Mouse (Mus musculus) liver, embryonic 13.5 days (tissue): ENCODE measurements at regions not wholly inside any gene's neighbourhood (a gene's known extent, or its start where the extent isn't known, plus 50 kb on each side); places are given as distances from the start of the nearest gene placed in this dataset.

Experiments used
- ATAC-seq: fragments of 200-750 bp; cut with Nextera tagmentation; 2 replicates; pipeline ENCODE4 v1.8.0; 2017; ENCODE audit warnings: low read depth, mild to moderate bottlenecking, moderate number of reproducible peaks, moderate library complexity
- DNase-seq: peaks from one replicate; pipeline ENCODE4 v3.0.0; 2022
- H3K27ac ChIP-seq: fragments of 300-500 bp; sonication (generic); 2 replicates; pipeline ENCODE4 v1.5.1; 2015; ENCODE audit warnings: moderate library complexity, mild to moderate bottlenecking, inconsistent platforms
- H3K27me3 ChIP-seq: fragments of 300-500 bp; sonication (generic); 2 replicates; pipeline ENCODE4 v1.6.1; 2015; ENCODE audit warnings: mild to moderate bottlenecking, inconsistent platforms
- H3K36me3 ChIP-seq: fragments of 300-500 bp; sonication (generic); 2 replicates; pipeline ENCODE4 v1.6.1; 2015; ENCODE audit warnings: mild to moderate bottlenecking, inconsistent platforms
- H3K4me1 ChIP-seq: fragments of 300-500 bp; sonication (generic); replicated peaks from 2 replicates; pipeline ENCODE4 v1.6.1; 2015; ENCODE audit warnings: inconsistent platforms
- H3K4me2 ChIP-seq: fragments of 300-500 bp; sonication (generic); 2 replicates; pipeline ENCODE4 v1.6.1; 2015; ENCODE audit warnings: inconsistent platforms, mild to moderate bottlenecking, moderate library complexity
- H3K4me3 ChIP-seq: fragments of 300-500 bp; sonication (generic); replicated peaks from 2 replicates; pipeline ENCODE4 v1.5.1; 2015; ENCODE audit warnings: mild to moderate bottlenecking, inconsistent platforms
- H3K9ac ChIP-seq: fragments of 300-500 bp; sonication (generic); 2 replicates; pipeline ENCODE4 v1.6.1; 2015; ENCODE audit warnings: mild to moderate bottlenecking, inconsistent platforms
- H3K9me3 ChIP-seq: fragments of 300-500 bp; sonication (generic); replicated peaks from 2 replicates; pipeline ENCODE4 v1.6.1; 2016; ENCODE audit warnings: inconsistent platforms
- WGBS: fragments of 180-500 bp; shearing (Covaris S2); methylation state at CpG from one replicate; pipeline ENCODE4 v1.1.7; 2015; ENCODE audit not compliant: insufficient replicate concordance; 5-methylcytosine and 5-hydroxymethylcytosine counted together

DNA sequence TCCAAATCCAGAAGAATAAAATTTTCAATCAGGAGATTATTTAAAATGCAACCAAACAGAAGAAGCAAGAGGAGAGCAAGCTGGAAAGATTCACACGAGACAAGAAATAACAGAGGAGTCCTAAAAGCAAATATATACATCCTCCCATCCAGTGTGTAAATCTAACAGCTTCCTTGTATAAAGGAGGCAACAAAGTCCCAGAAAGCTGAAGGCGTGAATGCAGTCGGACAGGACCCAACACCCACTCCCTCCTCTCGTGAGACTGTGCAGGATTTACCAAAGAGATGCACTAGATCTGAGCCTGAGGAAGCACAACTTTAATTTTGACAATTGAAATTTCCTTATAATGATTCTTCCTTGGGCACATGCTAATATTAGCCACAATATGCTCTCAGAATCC is 103.0 kb upstream of the Dcn start:
- Histone ChIP-seq H3K27ac (no peak overlapping the region), H3K9me3 (no peaks in the 10 kb centered on the region), H3K4me1 (no peaks in the 10 kb centered on the region), H3K4me2 (no peak overlapping the region), H3K27me3 (no peaks in the 10 kb centered on the region), H3K9ac (no peak overlapping the region), H3K4me3 (no peak overlapping the region), H3K36me3 (no peaks in the 10 kb centered on the region)
- DNase-seq: no peak
- no peak for ATAC-seq
- WGBS: 51% methylated on average over 4 of the region's 4 CpGs

GRCm38 (mm10) chr10:97381586-97381985 is 97.8 kb upstream of the Dcn start:
- Histone ChIP-seq H3K9ac (no peak overlapping the region), H3K4me3 (no peak overlapping the region), H3K27ac (no peak overlapping the region), H3K4me2 (no peak overlapping the region), H3K36me3 (no peaks in the 10 kb centered on the region), H3K9me3 (no peaks in the 10 kb centered on the region), H3K27me3 (no peaks in the 10 kb centered on the region), H3K4me1 (no peaks in the 10 kb centered on the region)
- no peak for DNase-seq
- ATAC-seq: no peak

- H3K4me2 ChIP-seq: no peak overlapping the region
- ATAC-seq (no peak), DNase-seq (no peak)
- WGBS: 59% methylated on average over 1 of the region's 1 CpGs
- H3K4me3 ChIP-seq: no peak overlapping the region
- H3K4me1 ChIP-seq: no peaks in the 10 kb centered on the region
- H3K27me3 ChIP-seq: no peaks in the 10 kb centered on the region
- no peak overlapping the region for H3K27ac ChIP-seq
- H3K9me3 ChIP-seq: no peaks in the 10 kb centered on the region
- no peaks in the 10 kb centered on the region for H3K36me3 ChIP-seq
- H3K9ac ChIP-seq: no peak overlapping the region
Measured at GRCm38 (mm10) chr10:97383881-97384280, 95.5 kb upstream of the Dcn start.

DNA sequence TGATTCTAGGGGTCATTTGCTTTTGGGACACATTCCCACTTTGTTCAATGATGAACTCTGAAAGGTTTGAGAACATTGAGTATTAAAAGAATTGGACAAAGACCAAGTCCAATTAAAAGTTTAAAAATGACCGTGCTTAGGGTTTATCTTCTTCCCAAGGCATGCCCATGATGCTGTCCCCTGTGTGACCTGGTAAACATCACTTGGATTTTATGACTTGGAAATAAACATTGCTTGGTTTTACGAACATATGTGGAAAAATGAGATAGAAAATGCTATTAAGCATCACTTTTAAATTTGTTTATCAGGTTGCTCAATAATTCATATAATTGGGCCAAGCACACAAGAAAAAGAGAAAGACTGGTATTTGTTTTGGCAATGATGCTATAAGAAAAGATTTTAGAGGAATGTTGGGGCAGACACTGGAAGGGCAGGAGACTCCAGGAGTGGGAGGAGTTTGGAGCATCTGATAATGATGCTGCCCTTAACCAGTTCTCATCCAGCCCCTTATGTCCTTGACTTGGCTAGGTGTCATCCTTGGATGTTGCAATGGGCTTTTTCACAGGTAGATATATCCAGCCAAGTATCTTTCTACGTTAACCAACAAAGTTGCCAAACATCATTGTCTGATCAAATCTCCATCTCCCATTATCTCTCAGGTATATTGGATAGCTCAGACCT is 92.1 kb upstream of the Dcn start:
- Histone ChIP-seq H3K4me2 (no peak overlapping the region), H3K27ac (no peak overlapping the region), H3K27me3 (no peaks in the 10 kb centered on the region), H3K4me3 (no peak overlapping the region), H3K9ac (no peak overlapping the region), H3K4me1 (no peaks in the 10 kb centered on the region), H3K9me3 (no peaks in the 10 kb centered on the region), H3K36me3 (no peaks in the 10 kb centered on the region)
- DNase-seq: no peak
- no peak for ATAC-seq
- WGBS: 49% methylated on average over 3 of the region's 3 CpGs

DNA sequence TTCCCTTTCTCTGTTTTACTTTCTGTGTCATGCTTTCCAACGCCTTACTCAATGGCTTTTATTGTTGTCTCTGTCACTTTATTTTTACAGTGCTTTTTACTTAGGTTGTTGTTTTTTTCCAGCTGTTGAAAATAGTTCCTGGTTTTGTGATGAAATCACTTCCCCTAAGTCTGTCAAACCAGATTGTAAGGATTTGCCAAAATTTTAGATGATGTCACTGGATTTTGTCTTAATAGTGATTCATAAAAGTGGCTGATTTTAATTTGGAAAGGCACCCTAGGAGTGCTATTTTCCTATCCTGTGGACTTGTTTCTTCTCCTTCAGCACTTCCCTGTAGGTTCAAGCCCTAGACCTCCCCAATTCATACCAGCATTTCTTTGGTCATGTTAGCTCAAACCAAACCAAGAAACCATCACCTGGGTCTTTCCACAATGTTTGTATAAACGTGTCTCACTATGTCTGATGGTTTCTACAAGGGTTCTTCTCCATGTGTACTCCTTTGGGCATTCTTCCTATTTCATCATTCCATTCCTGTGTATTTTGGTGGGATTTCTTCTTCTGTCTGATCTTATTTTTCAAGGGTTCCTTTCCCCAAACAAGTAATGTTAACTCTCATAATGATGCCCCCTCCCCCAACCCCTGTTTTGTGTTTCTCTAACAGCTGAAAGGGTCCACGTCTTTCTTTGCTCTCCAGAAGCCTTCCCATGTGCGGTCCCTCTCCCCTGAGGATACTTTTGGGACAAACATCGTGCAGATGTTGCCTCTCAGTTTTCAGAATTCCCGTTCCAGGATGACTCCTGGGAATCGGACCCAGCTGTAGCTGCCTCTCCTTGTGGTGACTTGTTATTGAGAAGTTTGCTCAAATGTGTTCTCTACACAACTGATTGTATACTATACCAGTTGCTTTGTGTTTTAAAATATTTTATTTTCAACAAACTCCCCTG is 89.5 kb upstream of the Dcn start:
- H3K9me3 ChIP-seq: no peaks in the 10 kb centered on the region
- WGBS: 56% methylated on average over 7 of the region's 7 CpGs
- DNase-seq: no peak
- no peaks in the 10 kb centered on the region for H3K27me3 ChIP-seq
- H3K4me2 ChIP-seq: no peak overlapping the region
- H3K27ac ChIP-seq: no peak overlapping the region
- ATAC-seq: no peak
- H3K4me3 ChIP-seq: no peak overlapping the region
- H3K9ac ChIP-seq: no peak overlapping the region
- H3K4me1 ChIP-seq: no peaks in the 10 kb centered on the region
- no peaks in the 10 kb centered on the region for H3K36me3 ChIP-seq

DNA sequence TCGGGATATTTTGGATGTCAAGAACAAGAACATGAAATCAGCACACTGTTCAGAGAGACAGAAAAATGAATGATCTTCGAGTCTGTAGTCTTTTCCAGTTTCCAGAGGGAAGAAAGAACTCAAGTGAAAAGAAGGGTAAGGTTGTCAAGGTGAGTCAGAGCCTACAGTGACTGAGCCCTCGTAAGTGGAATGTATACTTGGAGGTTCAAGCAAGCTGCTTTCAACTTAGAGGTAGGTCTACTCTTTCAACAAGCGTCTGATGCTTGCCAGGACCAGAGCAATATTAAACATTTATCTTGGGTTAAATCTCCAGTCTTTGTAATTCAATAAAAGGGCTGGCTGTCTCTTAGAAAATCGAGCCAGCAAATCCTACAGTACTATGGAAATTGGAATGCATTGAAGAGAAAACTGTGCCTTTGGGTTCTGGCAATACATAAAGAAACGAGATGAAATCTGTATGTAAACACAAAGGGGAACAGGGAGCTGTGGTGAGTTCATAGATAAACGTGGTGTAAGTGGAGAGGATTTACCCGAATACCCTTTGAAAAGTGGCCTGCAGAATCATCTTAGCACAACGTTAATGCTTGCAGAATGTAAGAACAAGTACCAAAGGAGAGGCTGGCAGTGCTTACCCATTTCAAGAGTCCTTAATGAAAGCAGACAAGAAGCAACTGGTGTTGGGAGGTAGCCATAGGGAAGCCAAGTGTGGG is 82.2 kb upstream of the Dcn start:
- DNase-seq (no peak), ATAC-seq (no peak)
- Histone ChIP-seq H3K27me3 (no peaks in the 10 kb centered on the region), H3K36me3 (no peaks in the 10 kb centered on the region), H3K9me3 (no peaks in the 10 kb centered on the region), H3K4me2 (no peak overlapping the region), H3K27ac (no peak overlapping the region), H3K4me1 (no peaks in the 10 kb centered on the region), H3K9ac (no peak overlapping the region), H3K4me3 (no peak overlapping the region)
- WGBS: 38% methylated on average over 9 of the region's 9 CpGs

DNA sequence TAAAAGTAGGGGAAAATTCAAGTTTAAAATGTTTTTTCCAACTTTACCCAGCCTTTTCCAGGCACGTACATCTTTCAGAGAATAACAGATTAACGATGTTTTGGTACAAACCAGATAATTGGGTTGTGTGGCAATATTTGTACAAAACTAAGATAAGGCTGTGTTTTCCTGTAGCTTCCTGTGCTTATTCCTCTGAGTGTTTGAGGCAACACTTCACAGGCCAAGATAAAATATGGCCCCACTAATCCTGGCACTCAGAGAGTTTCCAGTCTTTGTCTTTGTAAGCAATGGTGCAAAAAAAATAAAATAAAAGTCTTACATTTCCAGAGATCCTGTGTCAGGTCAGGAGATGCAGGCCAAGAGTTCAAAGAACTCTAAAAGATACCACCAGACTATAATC is 81.5 kb upstream of the Dcn start:
- H3K4me3 ChIP-seq: no peak overlapping the region
- DNase-seq (no peak), ATAC-seq (no peak)
- no peaks in the 10 kb centered on the region for H3K9me3 ChIP-seq
- no peaks in the 10 kb centered on the region for H3K4me1 ChIP-seq
- H3K36me3 ChIP-seq: no peaks in the 10 kb centered on the region
- H3K27ac ChIP-seq: no peak overlapping the region
- WGBS: 52% methylated on average over 2 of the region's 2 CpGs
- H3K9ac ChIP-seq: no peak overlapping the region
- H3K27me3 ChIP-seq: no peaks in the 10 kb centered on the region
- H3K4me2 ChIP-seq: no peak overlapping the region

- H3K9ac ChIP-seq: no peak overlapping the region
- no peaks in the 10 kb centered on the region for H3K36me3 ChIP-seq
- no peak for DNase-seq
- no peak overlapping the region for H3K4me2 ChIP-seq
- H3K4me3 ChIP-seq: no peak overlapping the region
- H3K9me3 ChIP-seq: no peaks in the 10 kb centered on the region
- no peak for ATAC-seq
- WGBS: 48% methylated on average over 2 of the region's 2 CpGs
- H3K27me3 ChIP-seq: no peaks in the 10 kb centered on the region
- H3K27ac ChIP-seq: no peak overlapping the region
- H3K4me1 ChIP-seq: no peaks in the 10 kb centered on the region
Measured at GRCm38 (mm10) chr10:97402524-97402923, 76.9 kb upstream of the Dcn start.

DNA sequence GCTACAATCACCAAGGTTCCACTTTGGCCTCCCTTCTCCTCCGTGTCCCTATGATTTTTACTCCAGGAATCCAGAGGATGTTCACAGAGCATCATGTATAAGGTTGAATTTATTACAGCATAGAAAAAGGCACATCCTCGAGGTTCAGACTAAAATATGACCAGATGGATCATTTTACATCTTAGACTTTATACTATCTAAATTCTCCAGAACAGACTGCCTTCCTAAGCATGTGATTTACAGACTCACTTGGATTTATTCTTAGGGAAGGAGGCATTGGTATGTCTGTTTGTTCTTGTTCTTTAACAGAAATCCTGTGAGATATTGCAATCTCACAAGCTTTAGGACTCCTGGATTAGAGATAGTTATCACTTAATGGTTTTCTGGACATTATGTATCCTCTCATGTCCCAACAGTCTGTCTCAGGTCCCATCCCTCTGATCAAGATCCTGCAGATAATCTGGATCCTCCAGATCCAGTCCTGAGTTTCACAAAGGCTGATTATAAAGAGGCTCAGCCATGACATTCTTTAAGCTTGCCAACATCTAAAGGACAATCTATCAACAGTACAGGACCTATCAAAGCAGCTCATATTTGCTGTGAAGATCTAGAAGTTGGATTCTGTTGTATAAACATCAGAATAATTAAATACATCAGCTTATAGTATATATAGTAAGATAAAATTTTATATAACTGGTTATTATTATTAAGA is 75.2 kb upstream of the Dcn start:
- ATAC-seq: no peak
- Histone ChIP-seq H3K27ac (no peak overlapping the region), H3K9ac (no peak overlapping the region), H3K9me3 (no peaks in the 10 kb centered on the region), H3K36me3 (no peaks in the 10 kb centered on the region), H3K4me1 (no peaks in the 10 kb centered on the region), H3K4me3 (no peak overlapping the region), H3K4me2 (no peak overlapping the region), H3K27me3 (no peaks in the 10 kb centered on the region)
- WGBS: 31% methylated on average over 2 of the region's 2 CpGs
- DNase-seq: no peak

- Histone ChIP-seq H3K4me3 (no peak overlapping the region), H3K36me3 (no peaks in the 10 kb centered on the region), H3K4me1 (no peaks in the 10 kb centered on the region), H3K27ac (no peak overlapping the region), H3K4me2 (no peak overlapping the region), H3K9ac (no peak overlapping the region), H3K27me3 (no peaks in the 10 kb centered on the region), H3K9me3 (no peaks in the 10 kb centered on the region)
- ATAC-seq (no peak), DNase-seq (no peak)
- WGBS: 30% methylated on average over 1 of the region's 1 CpGs
Measured at GRCm38 (mm10) chr10:97409181-97409581, 70.2 kb upstream of the Dcn start.

DNA sequence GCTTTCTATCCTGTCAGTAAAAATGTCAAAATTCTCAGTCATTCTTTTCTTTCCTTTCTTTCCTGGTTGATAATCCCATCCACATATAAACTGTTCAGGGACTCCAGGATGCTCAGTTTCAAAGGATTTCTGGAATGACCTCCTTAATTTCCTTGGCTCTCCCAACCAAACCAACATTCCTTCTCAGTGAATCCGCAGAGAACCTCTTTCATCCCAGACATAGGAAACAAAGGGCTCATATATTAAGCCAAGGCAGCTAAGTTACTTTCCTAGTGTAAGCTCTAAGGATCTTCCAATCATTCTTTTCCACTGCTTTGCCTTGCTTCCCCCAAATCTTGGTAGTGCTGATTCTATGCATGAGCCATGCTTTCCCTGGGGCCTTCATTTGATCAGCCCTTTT is 69.5 kb upstream of the Dcn start:
- H3K4me2 ChIP-seq: no peak overlapping the region
- no peak overlapping the region for H3K27ac ChIP-seq
- no peaks in the 10 kb centered on the region for H3K4me1 ChIP-seq
- 48% methylated on average over 1 of the region's 1 CpGs for whole genome bisulfite sequencing
- no peak overlapping the region for H3K9ac ChIP-seq
- DNase-seq: no peak
- H3K9me3 ChIP-seq: no peaks in the 10 kb centered on the region
- H3K4me3 ChIP-seq: no peak overlapping the region
- H3K36me3 ChIP-seq: no peaks in the 10 kb centered on the region
- ATAC-seq: no peak
- H3K27me3 ChIP-seq: no peaks in the 10 kb centered on the region
